Mouse (Mus musculus): Measurements from ENCODE around the gene Slit3.

Slit3 gene

GRCm38 (mm10) chr11:35398353-35398752, 277.3 kb downstream of the Slit3 start:
- in situ Hi-C loops (cut with MboI; ENCODE audit: low pct_unique_long_range_greater_than_20kb in 1 of 2, low sequenced_read_pairs in 2 of 2, unreplicated experiment in 1 of 2) = loop anchor here in 1 of 2 experiments (25.0 kb wide), 1 partner anchor 1861 kb away; no protein-coding TSS in a partner anchor

- in situ Hi-C loops (cut with MboI; ENCODE audit: low pct_unique_long_range_greater_than_20kb in 1 of 2, low sequenced_read_pairs in 2 of 2, unreplicated experiment in 1 of 2) = loop anchor here in 1 of 2 experiments (25.0 kb wide), 1 partner anchor 584 kb away; the partner anchor contains the start of gene Wwc1
Measured at GRCm38 (mm10) chr11:35403516-35403915, 282.5 kb downstream of the Slit3 start.

GRCm38 (mm10) chr11:35406045-35406444, 285.0 kb downstream of the Slit3 start:
- in situ Hi-C loops (cut with MboI; ENCODE audit: low pct_unique_long_range_greater_than_20kb in 1 of 2, low sequenced_read_pairs in 2 of 2, unreplicated experiment in 1 of 2) = loop anchor here in 1 of 2 experiments (5.0 to 25.0 kb wide), 2 partner anchors 34 to 581 kb away; partner anchors contain the start of gene Wwc1

GRCm38 (mm10) chr11:35406522-35406921, 285.5 kb downstream of the Slit3 start:
- in situ Hi-C loops (cut with MboI; ENCODE audit: low pct_unique_long_range_greater_than_20kb in 1 of 2, low sequenced_read_pairs in 2 of 2, unreplicated experiment in 1 of 2) = loop anchor here in 1 of 2 experiments (5.0 to 25.0 kb wide), 2 partner anchors 34 to 581 kb away; partner anchors contain the start of gene Wwc1

- in situ Hi-C loops (cut with MboI; ENCODE audit: low pct_unique_long_range_greater_than_20kb in 1 of 2, low sequenced_read_pairs in 2 of 2, unreplicated experiment in 1 of 2) = loop anchor here in 1 of 2 experiments (5.0 to 25.0 kb wide), 2 partner anchors 35 to 580 kb away; partner anchors contain the start of gene Wwc1
Measured at GRCm38 (mm10) chr11:35407341-35408154, 286.5 kb downstream of the Slit3 start.

- in situ Hi-C loops (cut with MboI; ENCODE audit: low pct_unique_long_range_greater_than_20kb in 1 of 2, low sequenced_read_pairs in 2 of 2, unreplicated experiment in 1 of 2) = loop anchor here (5.0 to 25.0 kb wide), 2 partner anchors 43 to 577 kb away; partner anchors contain the start of gene Wwc1 (in 1 of the 2)
Measured at GRCm38 (mm10) chr11:35410431-35410830, 289.4 kb downstream of the Slit3 start.

- in situ Hi-C loops (cut with MboI; ENCODE audit: low pct_unique_long_range_greater_than_20kb in 1 of 2, low sequenced_read_pairs in 2 of 2, unreplicated experiment in 1 of 2) = loop anchor here in 1 of 2 experiments (25.0 kb wide), 1 partner anchor 571 kb away; the partner anchor contains the start of gene Wwc1
Measured at GRCm38 (mm10) chr11:35415768-35416401, 294.9 kb downstream of the Slit3 start.

- in situ Hi-C loops (cut with MboI; ENCODE audit: low pct_unique_long_range_greater_than_20kb in 1 of 2, low sequenced_read_pairs in 2 of 2, unreplicated experiment in 1 of 2) = loop anchor here in 1 of 2 experiments (25.0 kb wide), 1 partner anchor 571 kb away; the partner anchor contains the start of gene Wwc1
Measured at GRCm38 (mm10) chr11:35416402-35417093, 295.5 kb downstream of the Slit3 start.

GRCm38 (mm10) chr11:35417911-35418552, 297.0 kb downstream of the Slit3 start:
- in situ Hi-C loops (cut with MboI; ENCODE audit: low pct_unique_long_range_greater_than_20kb in 1 of 2, low sequenced_read_pairs in 2 of 2, unreplicated experiment in 1 of 2) = loop anchor here in 1 of 2 experiments (25.0 kb wide), 1 partner anchor 569 kb away; the partner anchor contains the start of gene Wwc1

- in situ Hi-C loops (cut with MboI; ENCODE audit: low pct_unique_long_range_greater_than_20kb in 1 of 2, low sequenced_read_pairs in 2 of 2, unreplicated experiment in 1 of 2) = loop anchor here in 1 of 2 experiments (25.0 kb wide), 1 partner anchor 568 kb away; the partner anchor contains the start of gene Wwc1
Measured at GRCm38 (mm10) chr11:35419013-35419412, 298.0 kb downstream of the Slit3 start.

GRCm38 (mm10) chr11:35421728-35422127, 300.7 kb downstream of the Slit3 start:
- in situ Hi-C loops (cut with MboI; ENCODE audit: low pct_unique_long_range_greater_than_20kb in 1 of 2, low sequenced_read_pairs in 2 of 2, unreplicated experiment in 1 of 2) = loop anchor here in 1 of 2 experiments (25.0 kb wide), 1 partner anchor 566 kb away; the partner anchor contains the start of gene Wwc1

GRCm38 (mm10) chr11:35428036-35428435, 307.0 kb downstream of the Slit3 start:
- in situ Hi-C loops (cut with MboI; ENCODE audit: low pct_unique_long_range_greater_than_20kb in 1 of 2, low sequenced_read_pairs in 2 of 2, unreplicated experiment in 1 of 2) = no loop called here

GRCm38 (mm10) chr11:35431130-35431529, 310.1 kb downstream of the Slit3 start:
- in situ Hi-C loops (cut with MboI; ENCODE audit: low pct_unique_long_range_greater_than_20kb in 1 of 2, low sequenced_read_pairs in 2 of 2, unreplicated experiment in 1 of 2) = no loop called here

GRCm38 (mm10) chr11:35437510-35437909, 316.5 kb downstream of the Slit3 start:
- in situ Hi-C loops (cut with MboI; ENCODE audit: low pct_unique_long_range_greater_than_20kb in 1 of 2, low sequenced_read_pairs in 2 of 2, unreplicated experiment in 1 of 2) = no loop called here

- in situ Hi-C loops (cut with MboI; ENCODE audit: low pct_unique_long_range_greater_than_20kb in 1 of 2, low sequenced_read_pairs in 2 of 2, unreplicated experiment in 1 of 2) = no loop called here
Measured at GRCm38 (mm10) chr11:35440186-35440585, 319.2 kb downstream of the Slit3 start.

- in situ Hi-C loops (cut with MboI; ENCODE audit: low pct_unique_long_range_greater_than_20kb in 1 of 2, low sequenced_read_pairs in 2 of 2, unreplicated experiment in 1 of 2) = loop anchor here (5.0 kb wide), 3 partner anchors 72 to 223 kb away; no protein-coding TSS in a partner anchor
Measured at GRCm38 (mm10) chr11:35444489-35445100, 323.6 kb downstream of the Slit3 start.

GRCm38 (mm10) chr11:35447951-35448350, 326.9 kb downstream of the Slit3 start:
- in situ Hi-C loops (cut with MboI; ENCODE audit: low pct_unique_long_range_greater_than_20kb in 1 of 2, low sequenced_read_pairs in 2 of 2, unreplicated experiment in 1 of 2) = loop anchor here (5.0 kb wide), 3 partner anchors 76 to 219 kb away; no protein-coding TSS in a partner anchor
